Mouse (Mus musculus): ENCODE measurements around the gene Slc46a3. TPM values are rescaled to one million over a fixed set of nuclear protein-coding genes. Genes with fewer than 3 reads are reported as not detected.
"Not testable (repeated sequence)": the region's sequence is repeated elsewhere in the genome, so short reads cannot be mapped to it uniquely, and the experiment has no call there.

The Slc46a3 gene
- polyA plus RNA-seq, 1 experiment from 2014 or later, result 5.6 TPM

- Histone ChIP-seq H3K36me3 (replicated peaks) (no peaks in the 10 kb centered on the region), H3K4me3 (no peak overlapping the region), H3K9me3 (no peaks in the 10 kb centered on the region), H3K4me1 (no peaks in the 10 kb centered on the region), H3K27me3 (replicated peaks) (no peaks in the 10 kb centered on the region), H3K27ac (no peak overlapping the region), H3K9ac (no peak overlapping the region), H3K4me2 (no peak overlapping the region)
- WGBS, result 89% methylated on average over 12 of the region's 12 CpGs
- ATAC-seq (replicated peaks), result no peak
Observed at GRCm38 (mm10) chr5:147910807-147911509, 16.3 kb upstream of the Slc46a3 start.

DNA sequence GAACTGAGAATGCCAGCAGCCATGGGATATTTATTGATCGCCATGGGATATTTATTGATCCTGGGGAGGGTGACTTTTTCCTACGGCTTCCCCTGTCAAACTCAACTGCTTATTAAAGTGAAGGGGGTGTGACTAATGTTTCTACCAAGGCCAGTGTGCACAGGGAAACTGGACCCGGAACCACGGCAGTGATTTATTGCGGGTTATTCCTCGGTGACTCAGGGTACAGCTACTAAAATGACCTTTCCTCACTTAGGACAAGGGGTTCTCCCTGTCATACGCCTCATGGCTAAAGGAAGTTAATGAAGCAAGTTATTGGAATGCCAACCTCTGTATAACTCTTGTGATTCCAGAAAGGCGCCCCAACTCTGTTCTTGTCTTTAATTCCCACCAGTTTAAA, 13.2 kb upstream of the Slc46a3 start:
- Histone ChIP-seq H3K36me3 (replicated peaks) (no peaks in the 10 kb centered on the region), H3K4me2 (no peak overlapping the region), H3K27ac (no peak overlapping the region), H3K27me3 (replicated peaks) (no peaks in the 10 kb centered on the region), H3K4me1 (no peaks in the 10 kb centered on the region), H3K4me3 (no peak overlapping the region), H3K9ac (no peak overlapping the region), H3K9me3 (no peaks in the 10 kb centered on the region)
- ATAC-seq (replicated peaks), result no peak
- WGBS, result 94% methylated on average over 8 of the region's 8 CpGs

DNA sequence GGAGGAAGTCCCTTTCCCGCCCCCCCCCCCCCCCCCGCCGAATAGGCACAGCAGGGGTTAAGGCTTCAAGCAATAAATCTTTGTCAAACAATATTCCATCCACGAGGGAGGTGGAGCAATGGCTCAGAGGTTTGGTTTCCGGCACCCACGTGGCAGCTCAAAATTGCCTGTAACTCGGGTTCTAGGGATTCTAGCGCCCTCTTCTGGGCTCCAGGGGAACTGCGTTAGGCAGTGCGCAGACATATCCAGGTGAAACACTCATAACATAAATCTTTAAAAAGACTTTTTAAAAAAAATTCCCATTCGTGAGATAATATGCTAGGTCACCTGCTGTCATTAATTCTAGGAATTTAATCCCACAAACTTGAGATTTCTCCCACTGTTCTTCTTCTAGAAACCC, 12.5 kb upstream of the Slc46a3 start:
- H3K9ac ChIP-seq, result no peak overlapping the region
- 60% methylated on average over 11 of the region's 11 CpGs for WGBS
- no peaks in the 10 kb centered on the region for H3K36me3 ChIP-seq (replicated peaks)
- ATAC-seq (replicated peaks), result no peak
- no peak overlapping the region for H3K4me2 ChIP-seq
- no peaks in the 10 kb centered on the region for H3K27me3 ChIP-seq (replicated peaks)
- H3K4me3 ChIP-seq, result no peak overlapping the region
- no peak overlapping the region for H3K27ac ChIP-seq
- no peaks in the 10 kb centered on the region for H3K9me3 ChIP-seq
- H3K4me1 ChIP-seq, result no peaks in the 10 kb centered on the region

DNA sequence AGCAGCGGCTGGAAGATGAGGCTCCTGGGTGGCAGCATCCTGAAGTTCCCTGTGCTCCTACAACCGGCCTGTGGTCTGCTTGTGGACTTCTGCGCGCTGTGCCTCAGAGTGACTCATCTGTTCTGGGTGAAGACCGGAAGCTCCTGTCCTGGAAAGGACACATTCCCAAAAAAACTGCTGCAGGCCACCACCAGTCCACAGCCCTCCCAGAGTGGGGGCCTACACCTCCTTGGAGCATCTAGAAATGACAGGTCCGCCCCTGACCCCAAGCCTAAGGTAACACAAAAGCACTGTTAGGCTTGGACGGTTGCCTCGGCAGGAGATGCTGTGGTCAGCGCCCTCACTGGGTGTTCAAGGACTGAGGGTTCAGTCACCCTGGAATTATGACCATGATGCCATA, 8.6 kb upstream of the Slc46a3 start:
- Histone ChIP-seq H3K4me1 (no peaks in the 10 kb centered on the region), H3K4me2 (no peak overlapping the region), H3K9me3 (no peaks in the 10 kb centered on the region), H3K4me3 (no peak overlapping the region), H3K27ac (no peak overlapping the region), H3K27me3 (replicated peaks) (no peaks in the 10 kb centered on the region), H3K36me3 (replicated peaks) (no peaks in the 10 kb centered on the region), H3K9ac (no peak overlapping the region)
- ATAC-seq (replicated peaks), result no peak
- WGBS, result 80% methylated on average over 9 of the region's 9 CpGs

DNA sequence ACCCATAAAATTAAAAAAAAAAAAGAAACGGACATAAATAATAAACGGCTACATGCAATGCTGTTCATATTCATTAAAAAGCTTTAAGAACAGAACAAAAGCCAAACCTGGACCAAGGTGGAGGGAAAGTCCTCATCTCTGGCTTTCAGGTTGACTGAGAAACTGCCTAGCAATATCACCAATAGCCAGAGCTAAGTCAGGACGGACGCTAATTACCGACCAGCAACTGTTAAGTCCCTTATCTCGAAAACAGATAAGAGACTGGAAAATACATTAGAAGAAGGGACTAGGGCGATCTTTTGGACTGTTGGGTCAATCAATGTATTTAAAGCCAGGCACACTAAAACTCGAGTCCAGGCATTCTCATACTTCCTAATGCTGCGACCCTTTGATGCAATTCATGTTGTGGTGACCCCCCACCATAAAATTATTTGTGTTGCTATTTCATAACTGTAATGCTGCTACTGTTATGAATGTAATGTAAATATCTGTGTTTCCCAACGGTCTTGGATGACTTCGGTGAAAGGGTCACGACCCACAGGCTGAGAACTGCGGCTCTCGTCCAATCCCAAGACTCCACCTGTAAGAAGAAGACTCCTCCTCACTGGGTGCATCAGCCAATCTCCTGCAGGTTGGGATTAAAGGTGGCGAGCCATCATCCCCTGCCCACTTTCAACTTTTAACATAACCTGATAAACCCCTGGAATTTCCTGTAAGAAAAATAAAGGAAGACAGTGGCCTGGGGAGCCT, 7.6 kb upstream of the Slc46a3 start:
- no peak overlapping the region for H3K9ac ChIP-seq
- H3K9me3 ChIP-seq, result no peaks in the 10 kb centered on the region
- no peak overlapping the region for H3K27ac ChIP-seq
- H3K36me3 ChIP-seq (replicated peaks), result no peaks in the 10 kb centered on the region
- 90% methylated on average over 15 of the region's 15 CpGs for WGBS
- no peak overlapping the region for H3K4me2 ChIP-seq
- H3K27me3 ChIP-seq (replicated peaks), result no peaks in the 10 kb centered on the region
- ATAC-seq (replicated peaks), result no peak
- no peaks in the 10 kb centered on the region for H3K4me1 ChIP-seq
- no peak overlapping the region for H3K4me3 ChIP-seq

GRCm38 (mm10) chr5:147898968-147899549, 4.4 kb upstream of the Slc46a3 start:
- ATAC-seq (replicated peaks), result no peak
- Histone ChIP-seq H3K9me3 (no peaks in the 10 kb centered on the region), H3K4me2 (no peak overlapping the region), H3K27me3 (replicated peaks) (no peaks in the 10 kb centered on the region; the same call in 1 of the 2 replicates), H3K9ac (no peak overlapping the region), H3K4me1 (peaks cover 10% of the 10 kb centered on the region), H3K4me3 (no peak overlapping the region), H3K36me3 (replicated peaks) (no peaks in the 10 kb centered on the region), H3K27ac (no peak overlapping the region)
- WGBS, result 63% methylated on average over 4 of the region's 4 CpGs

DNA sequence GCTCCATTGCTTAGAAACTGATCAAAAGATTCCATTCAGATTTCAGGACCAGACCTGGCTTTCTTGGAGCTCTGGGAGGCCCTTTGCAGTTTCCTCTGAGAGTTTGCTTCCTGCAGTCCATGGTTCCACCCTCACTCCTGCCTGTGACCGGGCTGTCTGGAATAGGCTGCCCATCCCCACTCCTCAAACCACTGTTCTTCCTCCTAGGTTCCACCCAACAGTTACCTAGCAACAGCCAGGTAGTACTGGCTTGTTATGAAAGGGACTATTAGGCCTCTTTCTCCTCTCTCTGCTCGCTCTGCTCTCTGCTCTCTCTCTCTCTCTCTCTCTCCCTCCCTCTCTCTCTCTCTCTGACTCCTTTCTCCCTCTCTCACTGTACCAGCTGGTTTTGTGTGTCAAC, 3.6 kb upstream of the Slc46a3 start:
- no peak for ATAC-seq (replicated peaks)
- Histone ChIP-seq H3K27me3 (replicated peaks) (peaks cover 1% of the 10 kb centered on the region; the same call in 1 of the 2 replicates), H3K36me3 (replicated peaks) (no peaks in the 10 kb centered on the region), H3K4me3 (no peak overlapping the region), H3K9me3 (no peaks in the 10 kb centered on the region), H3K27ac (no peak overlapping the region), H3K4me1 (peaks cover 12% of the 10 kb centered on the region), H3K4me2 (no peak overlapping the region), H3K9ac (no peak overlapping the region)
- WGBS, result 67% methylated on average over 2 of the region's 2 CpGs

DNA sequence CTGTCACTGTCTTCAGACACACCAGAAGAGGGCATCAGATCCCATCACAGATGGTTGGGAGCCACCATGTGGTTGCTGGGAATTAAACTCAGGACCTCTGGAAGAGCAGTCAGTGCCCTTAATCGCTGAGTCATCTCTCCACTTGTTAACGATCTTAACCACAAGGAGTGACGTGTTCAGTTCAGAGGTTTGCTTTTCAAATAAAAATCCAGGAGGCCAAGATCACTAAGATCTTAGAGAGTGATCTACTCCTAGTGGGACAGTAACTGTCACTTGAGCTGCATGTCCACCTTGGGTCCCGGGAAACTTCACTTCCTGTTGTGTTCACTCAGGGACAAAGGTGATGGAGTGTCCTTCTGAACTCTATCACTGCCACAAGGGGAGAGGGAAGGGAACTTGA, 1.9 kb upstream of the Slc46a3 start:
- not testable (repeated sequence) for H3K36me3 ChIP-seq (replicated peaks); H3K9me3 ChIP-seq; ATAC-seq (replicated peaks); H3K27me3 ChIP-seq (replicated peaks); H3K4me2 ChIP-seq; H3K9ac ChIP-seq; H3K4me3 ChIP-seq; H3K27ac ChIP-seq
- 85% methylated on average over 4 of the region's 4 CpGs for WGBS
- peaks cover 14% of the 10 kb centered on the region for H3K4me1 ChIP-seq

DNA sequence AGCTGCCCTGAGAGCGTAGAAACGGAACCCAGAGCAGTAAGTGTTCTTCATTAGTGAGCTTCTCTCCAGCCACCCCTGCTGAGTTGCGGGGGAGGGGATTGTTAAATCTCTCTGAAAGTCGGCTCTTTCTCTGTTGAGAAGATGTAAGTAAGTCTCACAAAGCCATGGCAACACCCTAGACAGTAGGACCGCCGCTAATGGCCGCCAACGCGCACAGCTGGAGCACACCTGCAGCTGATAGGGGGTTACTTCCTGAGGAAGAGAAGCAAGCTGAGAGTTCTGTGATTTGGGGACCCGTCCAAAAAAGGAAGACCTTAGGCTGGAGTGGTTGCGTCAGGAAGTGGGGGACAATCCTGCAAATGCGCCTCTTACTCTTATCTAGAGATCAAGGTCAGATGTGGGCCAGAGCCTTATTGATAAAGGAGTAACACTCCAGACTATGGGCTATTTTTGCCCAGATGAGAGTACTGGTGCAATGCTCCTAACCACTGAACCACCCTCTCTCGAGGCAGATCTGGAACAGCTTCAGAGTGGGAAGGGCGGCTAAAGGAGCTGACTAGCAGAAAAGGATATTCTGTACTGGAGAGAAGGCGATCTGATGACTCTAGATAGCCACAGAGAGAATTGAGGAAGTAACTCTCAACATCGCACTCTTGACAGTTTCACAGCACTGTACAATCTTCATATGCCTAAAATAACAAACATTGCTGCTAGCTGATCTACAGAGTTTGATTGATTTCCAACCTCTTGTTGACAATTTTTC, 1.0 kb upstream of the Slc46a3 start:
- peak overlapping the region; percentile 90 for H3K4me2 ChIP-seq
- no peaks in the 10 kb centered on the region for H3K36me3 ChIP-seq (replicated peaks)
- H3K27ac ChIP-seq, result no peak overlapping the region
- peak overlapping the region; percentile 65 for H3K4me3 ChIP-seq
- no peak overlapping the region for H3K9ac ChIP-seq
- peaks cover 14% of the 10 kb centered on the region for H3K4me1 ChIP-seq
- peaks cover 9% of the 10 kb centered on the region; the same call in 1 of the 2 replicates for H3K27me3 ChIP-seq (replicated peaks)
- H3K9me3 ChIP-seq, result no peaks in the 10 kb centered on the region
- WGBS, result 23% methylated on average over 16 of the region's 16 CpGs
- no peak for ATAC-seq (replicated peaks)

- peaks cover 9% of the 10 kb centered on the region; the same call in 1 of the 2 replicates for H3K27me3 ChIP-seq (replicated peaks)
- peak; percentile 50; the same call in 1 of the 2 replicates for ATAC-seq (replicated peaks)
- H3K4me3 ChIP-seq, result peak overlapping the region; percentile 65
- H3K9me3 ChIP-seq, result no peaks in the 10 kb centered on the region
- H3K9ac ChIP-seq, result peak overlapping the region; percentile 54
- WGBS, result 2% methylated on average over 25 of the region's 25 CpGs
- H3K4me1 ChIP-seq, result peaks cover 14% of the 10 kb centered on the region
- no peak overlapping the region for H3K27ac ChIP-seq
- H3K36me3 ChIP-seq (replicated peaks), result no peaks in the 10 kb centered on the region
- H3K4me2 ChIP-seq, result peak overlapping the region; percentile 90
Observed at GRCm38 (mm10) chr5:147893766-147894454, 705 bp downstream of the Slc46a3 start.

GRCm38 (mm10) chr5:147893143-147893542, 1.5 kb downstream of the Slc46a3 start:
- Histone ChIP-seq H3K4me1 (peaks cover 14% of the 10 kb centered on the region), H3K4me3 (no peak overlapping the region), H3K36me3 (replicated peaks) (no peaks in the 10 kb centered on the region), H3K9ac (no peak overlapping the region), H3K9me3 (no peaks in the 10 kb centered on the region), H3K27me3 (replicated peaks) (peaks cover 9% of the 10 kb centered on the region; the same call in 1 of the 2 replicates), H3K4me2 (peak overlapping the region; percentile 5; the same call in 1 of the 2 replicates), H3K27ac (no peak overlapping the region)
- ATAC-seq (replicated peaks), result no peak
- WGBS, result 15% methylated on average over 9 of the region's 9 CpGs

Data from midbrain, embryonic 15.5 days (tissue).